Mouse (Mus musculus): ENCODE data around the gene Habp2. TPM values are rescaled to one million over a fixed set of nuclear protein-coding genes. Genes with fewer than 3 reads are reported as not detected.

Gene Habp2
- polyA plus RNA-seq, 1 experiment, result not detected

- no peak overlapping the region for H3K9ac ChIP-seq (ENCODE audit: low read depth, poor library complexity, severe bottlenecking)
- 0 out of 2 replicates have a peak, but pooled peaks cover 5% of the 10 kb centered on the region for H3K9me3 ChIP-seq (replicated peaks; ENCODE audit: control insufficient read depth, insufficient read depth, low read length, poor library complexity, severe bottlenecking)
- no peak for TF ChIP-seq CTCF (IDR thresholded peaks at IDR 0.05; ENCODE audit: low read depth, low read length)
- no peak for TF ChIP-seq EP300 (IDR thresholded peaks at IDR 0.05; ENCODE audit: insufficient read depth, low read depth, low read length)
- no peak for TF ChIP-seq POLR2A (IDR thresholded peaks at IDR 0.05; ENCODE audit: insufficient read depth, low read length)
- H3K4me3 ChIP-seq (ENCODE audit: low read depth, low read length), result no peak overlapping the region
- no peaks in the 10 kb centered on the region for H3K36me3 ChIP-seq (ENCODE audit: control insufficient read depth, insufficient read depth, low read length, poor library complexity, severe bottlenecking)
- no peaks in the 10 kb centered on the region for H3K4me1 ChIP-seq (ENCODE audit: control insufficient read depth, insufficient read depth, low read length)
- no peaks in the 10 kb centered on the region for H3K27me3 ChIP-seq (ENCODE audit: control insufficient read depth, insufficient read depth, low read length, poor library complexity, severe bottlenecking)
- H3K27ac ChIP-seq (ENCODE audit: insufficient read depth, low read length), result no peak overlapping the region
Observed at GRCm38 (mm10) chr19:56272081-56272480, 14.9 kb upstream of the Habp2 start.

- peak; percentile 54 for TF ChIP-seq CTCF (IDR thresholded peaks at IDR 0.05; ENCODE audit: low read depth, low read length)
- no peak for TF ChIP-seq POLR2A (IDR thresholded peaks at IDR 0.05; ENCODE audit: insufficient read depth, low read length)
- TF ChIP-seq EP300 (IDR thresholded peaks at IDR 0.05; ENCODE audit: insufficient read depth, low read depth, low read length), result no peak
- no peaks in the 10 kb centered on the region for H3K9me3 ChIP-seq (replicated peaks; ENCODE audit: control insufficient read depth, insufficient read depth, low read length, poor library complexity, severe bottlenecking)
- H3K36me3 ChIP-seq (ENCODE audit: control insufficient read depth, insufficient read depth, low read length, poor library complexity, severe bottlenecking), result no peaks in the 10 kb centered on the region
- H3K9ac ChIP-seq (ENCODE audit: low read depth, poor library complexity, severe bottlenecking), result no peak overlapping the region
- no peaks in the 10 kb centered on the region for H3K27me3 ChIP-seq (ENCODE audit: control insufficient read depth, insufficient read depth, low read length, poor library complexity, severe bottlenecking)
- no peak overlapping the region for H3K27ac ChIP-seq (ENCODE audit: insufficient read depth, low read length)
- H3K4me3 ChIP-seq (ENCODE audit: low read depth, low read length), result no peak overlapping the region
- no peaks in the 10 kb centered on the region for H3K4me1 ChIP-seq (ENCODE audit: control insufficient read depth, insufficient read depth, low read length)
Observed at GRCm38 (mm10) chr19:56277140-56277804, 9.7 kb upstream of the Habp2 start.

DNA sequence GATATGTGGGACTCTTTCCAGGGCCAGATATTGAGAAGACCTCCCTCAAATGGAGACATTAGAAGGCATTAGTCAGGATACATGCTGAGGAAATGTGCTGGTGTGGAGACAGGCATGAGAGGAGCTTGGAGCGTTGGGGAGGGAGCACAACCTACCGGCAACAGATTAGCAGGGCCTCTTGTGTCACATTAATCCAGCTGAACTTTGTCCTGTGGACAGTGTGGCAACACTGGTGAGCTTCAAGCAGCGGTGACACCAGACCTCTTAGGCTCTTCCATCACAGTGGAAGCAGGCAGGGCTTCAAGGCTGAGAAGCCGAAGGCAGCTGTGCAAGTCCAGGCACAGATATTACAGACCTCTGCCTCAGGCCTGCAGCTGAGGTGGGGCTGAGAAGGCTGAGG lies 9.0 kb upstream of the Habp2 start:
- Histone ChIP-seq H3K4me1 (ENCODE audit: control insufficient read depth, insufficient read depth, low read length) (no peaks in the 10 kb centered on the region), H3K27me3 (ENCODE audit: control insufficient read depth, insufficient read depth, low read length, poor library complexity, severe bottlenecking) (no peaks in the 10 kb centered on the region), H3K9ac (ENCODE audit: low read depth, poor library complexity, severe bottlenecking) (no peak overlapping the region), H3K9me3 (replicated peaks; ENCODE audit: control insufficient read depth, insufficient read depth, low read length, poor library complexity, severe bottlenecking) (no peaks in the 10 kb centered on the region), H3K4me3 (ENCODE audit: low read depth, low read length) (no peak overlapping the region), H3K27ac (ENCODE audit: insufficient read depth, low read length) (no peak overlapping the region), H3K36me3 (ENCODE audit: control insufficient read depth, insufficient read depth, low read length, poor library complexity, severe bottlenecking) (no peaks in the 10 kb centered on the region)
- TF ChIP-seq CTCF (IDR thresholded peaks at IDR 0.05; ENCODE audit: low read depth, low read length) (no peak), EP300 (IDR thresholded peaks at IDR 0.05; ENCODE audit: insufficient read depth, low read depth, low read length) (no peak), POLR2A (IDR thresholded peaks at IDR 0.05; ENCODE audit: insufficient read depth, low read length) (no peak)

- no peak for TF ChIP-seq CTCF (IDR thresholded peaks at IDR 0.05; ENCODE audit: low read depth, low read length)
- no peak for TF ChIP-seq POLR2A (IDR thresholded peaks at IDR 0.05; ENCODE audit: insufficient read depth, low read length)
- no peak for TF ChIP-seq EP300 (IDR thresholded peaks at IDR 0.05; ENCODE audit: insufficient read depth, low read depth, low read length)
- no peak overlapping the region for H3K4me3 ChIP-seq (ENCODE audit: low read depth, low read length)
- H3K27me3 ChIP-seq (ENCODE audit: control insufficient read depth, insufficient read depth, low read length, poor library complexity, severe bottlenecking), result no peaks in the 10 kb centered on the region
- H3K9me3 ChIP-seq (replicated peaks; ENCODE audit: control insufficient read depth, insufficient read depth, low read length, poor library complexity, severe bottlenecking), result no peaks in the 10 kb centered on the region
- H3K36me3 ChIP-seq (ENCODE audit: control insufficient read depth, insufficient read depth, low read length, poor library complexity, severe bottlenecking), result no peaks in the 10 kb centered on the region
- H3K4me1 ChIP-seq (ENCODE audit: control insufficient read depth, insufficient read depth, low read length), result no peaks in the 10 kb centered on the region
- no peak overlapping the region for H3K27ac ChIP-seq (ENCODE audit: insufficient read depth, low read length)
- no peak overlapping the region for H3K9ac ChIP-seq (ENCODE audit: low read depth, poor library complexity, severe bottlenecking)
Observed at GRCm38 (mm10) chr19:56278366-56278765, 8.6 kb upstream of the Habp2 start.

- TF ChIP-seq EP300 (IDR thresholded peaks at IDR 0.05; ENCODE audit: insufficient read depth, low read depth, low read length), result no peak
- no peak for TF ChIP-seq POLR2A (IDR thresholded peaks at IDR 0.05; ENCODE audit: insufficient read depth, low read length)
- TF ChIP-seq CTCF (IDR thresholded peaks at IDR 0.05; ENCODE audit: low read depth, low read length), result no peak
- no peaks in the 10 kb centered on the region for H3K4me1 ChIP-seq (ENCODE audit: control insufficient read depth, insufficient read depth, low read length)
- no peak overlapping the region for H3K4me3 ChIP-seq (ENCODE audit: low read depth, low read length)
- H3K36me3 ChIP-seq (ENCODE audit: control insufficient read depth, insufficient read depth, low read length, poor library complexity, severe bottlenecking), result no peaks in the 10 kb centered on the region
- no peaks in the 10 kb centered on the region for H3K9me3 ChIP-seq (replicated peaks; ENCODE audit: control insufficient read depth, insufficient read depth, low read length, poor library complexity, severe bottlenecking)
- H3K27ac ChIP-seq (ENCODE audit: insufficient read depth, low read length), result no peak overlapping the region
- H3K9ac ChIP-seq (ENCODE audit: low read depth, poor library complexity, severe bottlenecking), result no peak overlapping the region
- no peaks in the 10 kb centered on the region for H3K27me3 ChIP-seq (ENCODE audit: control insufficient read depth, insufficient read depth, low read length, poor library complexity, severe bottlenecking)
Observed at GRCm38 (mm10) chr19:56285222-56285621, 1.7 kb upstream of the Habp2 start.

DNA sequence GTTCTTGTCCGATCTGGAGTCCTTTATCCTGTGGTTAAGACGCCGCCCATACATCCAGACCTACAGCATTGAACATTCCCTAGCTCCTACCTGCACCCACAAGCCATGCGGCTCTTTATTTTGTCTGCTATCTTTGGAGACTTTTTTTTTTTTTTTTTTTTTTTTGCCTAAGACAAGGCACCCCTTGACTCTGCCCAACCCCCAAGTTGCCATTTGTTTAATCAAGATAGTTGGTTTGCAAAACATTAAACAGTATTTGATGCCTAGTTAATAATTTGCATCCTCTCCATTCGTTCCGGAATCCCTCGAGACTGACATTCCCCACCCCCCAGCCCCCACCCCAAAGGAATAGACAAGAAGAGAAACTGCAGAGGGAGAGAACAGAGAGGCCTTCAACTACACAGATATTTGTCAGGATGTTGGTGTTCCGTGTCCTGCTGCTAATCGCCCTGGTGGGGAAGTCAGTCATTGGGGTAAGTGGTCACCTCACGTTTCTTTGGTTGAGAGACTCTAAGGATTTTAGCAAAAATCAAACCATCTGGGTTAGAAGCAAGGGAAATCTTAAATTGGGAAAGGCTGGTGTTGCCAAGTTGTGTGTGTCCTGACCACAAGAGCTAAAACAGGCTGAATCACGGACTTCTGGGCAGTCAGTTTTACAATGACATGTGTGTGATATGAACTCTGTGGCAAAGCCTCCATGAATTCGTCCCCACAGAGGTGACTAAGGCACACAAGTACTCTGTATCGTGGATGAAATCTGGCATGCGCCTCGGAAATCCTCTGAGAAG lies 837 bp downstream of the Habp2 start:
- H3K4me1 ChIP-seq (ENCODE audit: control insufficient read depth, insufficient read depth, low read length), result no peaks in the 10 kb centered on the region
- no peak overlapping the region for H3K9ac ChIP-seq (ENCODE audit: low read depth, poor library complexity, severe bottlenecking)
- H3K4me3 ChIP-seq (ENCODE audit: low read depth, low read length), result no peak overlapping the region
- no peaks in the 10 kb centered on the region for H3K36me3 ChIP-seq (ENCODE audit: control insufficient read depth, insufficient read depth, low read length, poor library complexity, severe bottlenecking)
- H3K27me3 ChIP-seq (ENCODE audit: control insufficient read depth, insufficient read depth, low read length, poor library complexity, severe bottlenecking), result no peaks in the 10 kb centered on the region
- no peaks in the 10 kb centered on the region for H3K9me3 ChIP-seq (replicated peaks; ENCODE audit: control insufficient read depth, insufficient read depth, low read length, poor library complexity, severe bottlenecking)
- TF ChIP-seq CTCF (IDR thresholded peaks at IDR 0.05; ENCODE audit: low read depth, low read length), result no peak
- TF ChIP-seq POLR2A (IDR thresholded peaks at IDR 0.05; ENCODE audit: insufficient read depth, low read length), result no peak
- no peak for TF ChIP-seq EP300 (IDR thresholded peaks at IDR 0.05; ENCODE audit: insufficient read depth, low read depth, low read length)
- H3K27ac ChIP-seq (ENCODE audit: insufficient read depth, low read length), result no peak overlapping the region
